Mouse (Mus musculus) heart, adult 18-20 months (tissue): ENCODE measurements around the gene Arhgef3. TPM values are rescaled to one million over a fixed set of nuclear protein-coding genes. Genes with fewer than 3 reads are reported as not detected.

ENCODE experiments used
- DNase-seq, 2 experiments: peaks; one replicate each; pipeline ENCODE4 v3.0.0; 2021 to 2022; ENCODE audit warnings: mixed read lengths in 1 of 2
- total RNA-seq, 2 experiments: library from RNA; stranded (reverse); gene quantifications; 2 replicates each; pipeline ENCODE4 v1.2.3; 2021

The Arhgef3 gene
- total RNA-seq, 2 experiments from 2014 or later: 24.5 to 26.1 TPM

DNA sequence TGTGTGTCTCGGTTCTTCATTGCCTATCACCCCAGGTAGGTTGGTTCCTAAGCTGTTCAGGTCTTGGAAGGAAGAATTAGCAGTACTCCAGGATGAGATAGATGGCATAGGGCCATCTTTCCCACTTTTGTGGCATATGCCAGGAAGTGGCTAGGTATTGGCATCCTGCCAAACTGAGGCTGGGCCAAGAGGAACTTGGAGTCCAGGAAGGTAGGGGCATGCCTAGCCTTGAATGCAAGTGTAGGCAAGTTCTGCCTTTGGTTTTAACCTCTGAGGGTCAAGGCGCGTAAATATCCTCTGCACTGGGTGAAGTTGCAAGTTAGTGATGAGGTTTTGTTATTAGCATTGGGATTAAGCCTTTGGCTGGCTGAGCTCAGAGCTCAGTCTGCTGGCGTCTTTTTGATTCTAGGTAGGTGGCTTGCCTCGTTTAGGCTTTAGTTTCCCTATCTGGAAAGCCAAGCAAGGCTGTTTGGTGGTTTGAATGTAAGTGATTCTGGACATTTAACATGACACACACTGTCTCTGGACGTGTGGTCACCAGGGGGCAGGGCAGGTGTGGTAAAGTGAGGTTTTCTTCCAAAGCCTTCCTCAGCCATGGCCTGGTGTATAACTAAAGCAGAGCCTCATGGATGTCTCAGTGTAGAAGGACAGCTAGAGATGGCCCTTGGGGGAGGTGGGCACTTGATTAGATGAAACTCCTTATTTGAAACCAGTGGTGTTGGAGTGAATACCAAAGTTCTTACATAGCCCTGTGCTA, 5.8 kb upstream of the Arhgef3 start:
- peak; percentile 34 to 66 for DNase-seq

DNA sequence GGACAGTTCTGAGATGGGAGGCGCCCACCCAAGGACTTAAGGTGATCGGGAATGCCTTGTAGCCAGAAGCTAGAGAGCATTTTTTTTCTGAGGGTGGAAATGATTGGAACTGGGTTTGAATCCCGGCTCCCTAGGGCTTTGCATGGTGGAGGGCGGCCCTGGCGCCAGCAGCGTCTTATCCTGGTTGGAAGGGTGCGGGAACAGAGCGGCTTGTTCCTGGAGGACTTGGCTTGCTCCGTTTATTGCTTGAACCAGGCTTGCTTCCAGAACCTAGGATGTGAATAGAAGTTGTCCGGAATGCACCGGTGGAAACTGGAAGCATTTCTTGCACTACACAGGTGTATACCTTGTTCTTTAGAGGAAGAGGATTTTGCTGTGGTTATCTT, 569 bp downstream of the Arhgef3 start:
- peak; percentile 66 to 71 for DNase-seq

DNA sequence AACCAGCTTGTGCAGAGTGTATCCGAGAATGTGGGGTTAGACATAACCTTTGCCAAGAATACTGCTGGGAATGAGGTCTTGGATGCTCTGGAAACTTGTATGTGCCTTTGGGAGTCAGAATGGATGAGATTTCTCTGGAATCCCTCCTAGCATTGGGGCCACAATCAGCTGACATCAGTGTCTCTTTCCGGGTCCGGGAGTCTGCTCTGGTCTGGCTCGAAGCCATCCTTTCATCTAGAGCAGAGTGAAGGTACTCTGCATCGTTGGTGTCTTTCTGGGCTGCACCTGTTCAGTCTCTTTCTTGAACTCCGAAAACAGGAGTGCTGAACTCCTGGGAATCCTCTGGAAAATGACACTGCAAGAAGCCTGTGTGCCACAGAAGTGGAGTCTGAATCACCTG, 1.3 kb downstream of the Arhgef3 start:
- DNase-seq: peak in 1 of 2 experiments; percentile 35

DNA sequence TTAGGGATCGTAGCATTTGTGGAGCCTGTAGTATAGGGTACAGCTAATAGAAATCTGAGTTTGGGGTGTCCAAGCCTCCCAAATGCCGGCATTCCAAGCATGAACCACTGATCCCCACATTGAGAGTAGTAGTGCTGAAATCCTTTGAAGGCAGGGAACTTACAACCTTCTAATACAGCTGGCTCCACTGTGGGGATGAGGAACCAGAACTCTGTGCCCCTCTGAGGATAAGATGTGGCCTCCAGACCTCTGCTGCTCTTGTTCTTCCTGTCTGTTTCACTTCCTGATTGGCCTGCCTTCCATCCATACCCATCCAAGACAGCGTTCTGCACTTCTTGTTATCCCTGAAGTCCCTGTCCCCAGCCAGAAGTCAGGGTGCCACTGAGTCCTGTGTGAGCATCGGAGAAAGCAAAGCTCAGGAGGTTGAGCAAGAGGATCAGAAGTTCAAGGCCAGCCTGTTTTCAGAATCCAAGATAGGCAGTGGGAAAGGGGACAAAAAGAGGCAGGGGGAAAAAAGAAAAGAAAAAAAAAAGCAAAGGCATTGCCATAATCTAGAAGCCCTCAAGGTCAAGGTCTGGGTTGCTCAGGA, 2.0 kb downstream of the Arhgef3 start:
- no peak for DNase-seq

DNA sequence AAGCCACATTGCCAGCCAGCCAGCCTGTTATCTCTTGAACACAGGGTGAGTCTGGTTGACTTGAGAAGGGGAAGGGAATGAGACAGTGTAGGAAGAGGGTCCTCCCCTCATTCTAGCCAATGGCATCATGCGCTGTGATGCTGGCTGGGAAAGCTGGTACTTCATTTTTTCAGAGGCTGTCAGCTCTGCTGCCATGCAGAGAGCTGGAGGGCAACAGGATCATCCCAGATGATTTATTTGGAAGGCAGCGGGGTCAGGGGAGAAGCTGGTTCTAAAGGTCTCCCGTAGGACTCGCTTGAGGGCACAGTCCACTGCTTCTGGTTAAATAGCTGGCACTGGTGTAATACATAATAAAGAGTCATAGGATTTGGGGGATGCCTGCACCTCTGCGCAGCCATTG, 3.8 kb downstream of the Arhgef3 start:
- no peak for DNase-seq

DNA sequence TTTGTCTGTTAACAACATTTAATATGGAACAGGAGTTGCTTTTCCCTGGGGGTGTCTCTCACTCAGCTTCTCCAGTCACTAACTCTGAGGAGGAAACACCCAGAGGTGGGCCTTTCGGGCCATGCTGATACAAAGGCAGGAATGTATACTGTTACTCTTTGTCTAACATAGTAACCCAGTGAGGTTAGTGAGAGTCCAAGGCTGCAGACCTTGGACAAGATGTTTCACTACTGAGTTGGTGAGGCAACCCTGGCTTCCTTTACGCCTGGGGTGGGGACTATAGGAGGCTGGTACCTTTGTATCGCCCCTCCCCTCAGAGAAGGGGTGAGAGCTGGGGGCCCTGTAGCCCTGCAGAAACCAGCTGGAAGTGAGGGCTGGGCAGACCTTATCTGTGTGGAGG, 7.9 kb downstream of the Arhgef3 start:
- DNase-seq: no peak

DNA sequence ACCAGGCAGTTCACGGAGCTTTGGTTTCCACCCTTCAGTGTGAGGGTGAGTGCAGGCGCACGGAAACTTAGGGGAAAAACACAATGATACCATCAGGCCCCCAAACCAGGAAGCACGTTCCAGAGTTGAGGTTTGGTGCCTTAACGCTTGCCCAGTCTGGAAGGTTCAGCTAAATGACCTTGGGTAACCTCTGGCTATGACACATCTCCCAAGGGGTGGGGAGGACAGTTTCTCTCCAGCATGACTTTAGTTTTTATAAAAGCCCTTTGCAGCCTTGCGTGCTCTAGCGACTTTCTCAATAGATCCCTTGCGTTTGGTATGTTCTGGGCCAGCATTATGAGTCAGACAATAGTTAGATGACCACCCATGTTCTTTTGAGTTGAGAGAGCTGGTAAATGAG, 8.8 kb downstream of the Arhgef3 start:
- peak; percentile 75 to 79 for DNase-seq

DNA sequence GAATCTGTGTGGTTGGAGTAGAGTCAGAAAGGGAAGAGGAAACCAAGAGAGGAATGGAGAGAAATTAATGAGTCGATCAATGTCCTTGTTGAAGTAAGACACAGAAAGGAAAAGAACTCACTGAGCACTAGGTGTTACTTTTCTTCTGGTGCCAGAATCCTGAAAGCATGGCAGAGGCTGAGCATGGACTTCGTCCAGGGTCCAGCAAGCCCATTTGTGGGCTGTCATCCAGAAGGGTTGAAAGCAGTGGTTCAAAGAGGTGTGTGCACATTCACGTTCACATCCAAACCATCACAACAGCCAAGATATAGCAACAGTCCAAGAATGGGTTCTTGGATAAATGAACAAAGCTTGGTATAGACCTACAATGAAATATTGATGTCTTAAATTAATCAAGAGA, 15.3 kb downstream of the Arhgef3 start:
- DNase-seq: no peak

DNA sequence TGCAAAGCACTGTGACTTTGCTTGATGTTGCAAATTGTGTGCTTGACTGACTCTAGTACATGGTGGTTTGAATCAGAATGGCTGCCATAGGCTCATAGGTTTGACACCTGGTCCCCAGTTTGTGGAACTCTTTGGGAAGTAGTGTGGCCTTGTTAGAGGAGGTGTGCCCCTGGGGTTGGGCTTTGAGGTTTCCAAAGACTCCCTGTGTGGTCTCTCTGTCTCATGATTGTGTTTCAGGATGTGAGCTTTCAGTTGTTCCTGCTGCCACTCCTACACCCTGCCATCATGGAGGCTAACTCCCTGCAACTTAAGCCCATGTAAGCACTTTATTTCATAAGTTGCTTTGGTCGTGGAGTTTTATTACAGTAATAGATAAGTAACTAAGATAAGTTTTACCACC, 16.0 kb downstream of the Arhgef3 start:
- no peak for DNase-seq

DNA sequence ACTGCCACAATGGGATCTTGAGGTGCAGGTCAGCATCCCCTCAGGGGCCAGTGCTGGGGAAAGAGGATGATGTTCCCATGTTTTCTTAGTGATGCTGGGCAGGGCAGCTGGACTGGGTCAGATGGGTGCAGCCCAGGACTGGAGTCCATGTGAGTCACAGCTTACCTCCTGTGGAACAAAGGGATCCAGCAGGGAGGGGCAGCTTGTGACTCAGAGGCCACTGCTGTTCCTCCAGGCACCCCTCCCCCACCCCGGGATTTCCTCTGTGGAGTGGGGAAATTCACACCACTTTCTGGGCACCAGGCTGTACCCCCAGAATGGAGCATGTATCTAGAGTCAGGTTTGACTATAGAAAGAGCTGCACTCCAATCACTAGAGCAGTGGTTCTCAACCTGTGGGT, 16.8 kb downstream of the Arhgef3 start:
- peak in 1 of 2 experiments; percentile 22 for DNase-seq

DNA sequence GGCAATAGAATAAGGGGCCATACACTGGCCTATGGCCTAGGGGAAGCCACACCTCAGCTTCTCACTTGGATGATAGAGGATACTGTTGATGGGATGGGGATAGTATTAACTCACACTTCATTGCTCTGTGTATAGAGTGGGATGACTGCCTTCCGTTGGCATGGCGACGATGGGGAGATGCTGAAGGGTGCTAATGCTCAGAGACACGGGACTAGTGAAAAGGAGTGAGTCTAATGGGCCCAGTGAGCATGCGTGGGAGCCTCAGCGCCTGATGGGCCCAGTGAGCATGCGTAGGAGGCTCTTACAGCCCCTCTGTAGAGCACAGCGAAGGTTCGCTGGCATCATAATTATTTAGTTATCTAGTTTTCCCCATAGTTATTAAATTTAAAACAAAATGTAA, 24.2 kb downstream of the Arhgef3 start:
- no peak for DNase-seq

DNA sequence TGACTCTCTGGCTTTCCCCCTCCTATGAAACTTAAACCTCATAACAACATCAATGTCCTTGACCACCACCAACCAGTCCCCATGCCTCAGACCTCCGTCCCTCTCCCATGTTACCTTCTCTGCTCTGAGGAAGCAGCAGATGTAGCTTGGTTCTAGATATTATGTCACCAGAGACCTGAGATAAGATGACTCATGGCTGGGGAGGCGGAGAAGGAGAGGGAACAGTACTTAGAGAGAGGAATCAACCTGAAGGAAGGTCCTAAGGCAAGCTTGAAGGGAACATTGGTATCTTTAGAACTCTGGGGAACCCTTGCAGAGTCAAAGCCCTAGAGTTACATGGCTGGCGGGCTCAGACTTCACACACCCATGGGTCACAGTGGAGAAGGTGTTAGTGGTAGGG, 25.3 kb downstream of the Arhgef3 start:
- no peak for DNase-seq

DNA sequence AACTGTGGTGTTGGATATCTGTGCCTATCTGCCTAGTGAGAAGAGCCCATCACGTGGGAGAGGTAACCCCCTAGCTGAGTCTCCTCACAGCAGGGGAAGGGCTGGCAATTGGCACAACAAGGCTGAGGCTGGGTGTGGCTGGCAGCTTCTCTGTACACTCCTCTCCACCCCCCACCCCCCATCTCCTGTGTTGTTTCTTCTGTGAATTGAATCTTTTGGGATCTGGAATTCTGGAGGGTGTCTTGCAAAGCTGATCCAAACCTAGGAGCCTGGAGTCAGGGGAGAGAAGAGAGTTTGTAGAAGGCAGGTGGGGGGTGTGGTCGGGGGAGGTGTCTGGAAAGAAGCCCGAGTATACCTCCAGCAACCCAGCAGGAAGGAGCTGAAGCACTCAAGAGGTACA, 26.8 kb downstream of the Arhgef3 start:
- no peak for DNase-seq

DNA sequence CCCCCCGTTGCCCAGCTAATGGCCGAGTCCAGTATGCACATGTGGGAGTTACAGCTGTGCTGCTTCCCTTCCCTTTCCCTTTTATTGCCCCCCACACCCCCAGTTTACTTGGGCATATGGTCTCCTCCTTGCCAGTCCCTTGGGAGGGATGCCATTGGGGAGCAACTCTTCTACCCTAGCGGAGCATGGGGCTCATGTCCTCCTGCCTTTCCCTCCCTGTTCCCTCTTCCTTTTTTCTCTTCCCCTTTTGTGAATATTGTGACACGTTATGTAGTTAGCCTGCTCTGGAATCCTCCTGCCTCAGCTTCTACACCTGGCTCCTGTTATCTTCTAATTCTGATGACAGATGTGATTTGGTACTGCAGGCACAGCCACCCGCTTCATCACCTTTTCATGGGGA, 28.0 kb downstream of the Arhgef3 start:
- no peak for DNase-seq

DNA sequence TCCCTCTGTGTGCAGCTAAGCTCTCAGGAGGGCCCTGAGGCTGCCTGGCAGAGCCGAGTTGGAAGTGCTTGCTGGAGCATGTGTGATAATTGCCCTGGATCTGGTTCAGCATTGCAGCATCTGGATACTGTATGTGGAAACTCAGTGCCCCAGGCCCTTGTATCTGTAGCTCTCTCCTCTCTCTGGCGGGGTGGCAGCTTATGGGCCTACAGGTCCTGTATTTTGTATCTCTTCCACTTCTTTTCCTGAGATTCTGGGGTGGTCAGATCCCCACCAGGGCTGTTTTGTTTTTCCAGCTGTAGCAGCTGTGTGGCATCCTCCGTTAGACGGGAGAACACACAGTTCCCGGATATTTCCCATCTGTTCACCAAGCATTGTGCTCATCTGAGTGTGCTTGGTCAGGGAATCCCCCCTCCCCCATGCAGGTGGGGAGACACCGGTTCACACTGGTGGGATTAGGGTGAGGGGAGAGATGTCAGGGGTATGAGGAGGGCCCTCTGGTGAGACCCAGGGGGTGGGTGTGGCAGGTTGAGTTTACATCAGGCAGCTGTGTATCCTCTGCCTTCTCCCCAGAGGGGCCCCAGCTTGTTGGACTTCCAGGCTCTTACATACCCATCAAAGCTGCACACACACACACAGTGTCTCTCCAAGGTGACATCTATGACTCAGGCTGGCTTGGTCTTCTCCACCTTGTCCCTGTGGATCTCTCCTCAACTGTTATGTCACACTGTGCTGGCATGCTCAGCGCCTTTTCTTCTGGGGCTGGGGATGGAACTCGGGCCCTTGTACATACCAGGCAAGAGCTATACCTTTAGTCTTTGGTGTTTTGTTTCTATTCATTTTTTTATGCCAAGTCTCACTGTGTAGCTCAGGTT, 30.7 kb downstream of the Arhgef3 start:
- DNase-seq: peak; percentile 57 to 64

DNA sequence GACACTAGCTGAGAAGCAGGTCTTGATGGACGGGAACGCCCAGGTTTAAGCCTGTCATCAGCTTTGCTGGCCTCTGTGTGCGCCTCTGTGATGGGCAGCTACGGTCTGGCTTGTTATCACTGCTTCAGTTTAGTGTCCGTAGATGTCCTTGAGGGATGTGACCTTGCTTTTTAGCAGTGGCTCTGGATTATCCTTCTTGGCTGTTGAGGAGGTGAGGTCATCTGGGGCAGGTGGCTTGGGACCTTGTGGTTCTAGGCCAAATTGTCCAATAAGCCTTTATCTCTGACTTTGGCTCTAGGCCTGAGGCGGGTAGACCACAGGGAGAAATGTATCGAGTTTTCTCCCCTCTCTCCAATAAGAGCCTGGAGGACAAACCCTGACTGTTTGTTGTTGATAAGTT, 33.0 kb downstream of the Arhgef3 start:
- DNase-seq: peak; percentile 35 to 42

DNA sequence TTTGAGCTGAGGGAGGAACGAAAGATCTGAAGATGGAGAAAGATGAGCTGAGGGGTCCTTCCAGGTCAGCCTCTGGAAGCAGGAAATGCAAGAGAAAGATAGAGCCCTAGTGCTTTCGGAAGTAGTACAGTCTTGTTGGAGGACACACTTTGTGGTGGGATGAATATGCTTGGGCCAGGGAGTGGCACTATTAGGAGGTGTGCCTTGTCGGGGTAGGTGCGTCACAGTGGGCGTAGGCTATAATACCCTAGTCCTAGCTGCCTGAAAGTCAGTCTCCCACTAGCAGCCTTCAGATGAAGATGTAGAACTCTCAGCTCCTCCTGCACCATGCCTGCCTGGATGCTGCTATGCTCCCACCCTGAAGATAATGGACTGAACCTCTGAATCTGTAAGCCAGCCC, 34.7 kb downstream of the Arhgef3 start:
- no peak for DNase-seq

DNA sequence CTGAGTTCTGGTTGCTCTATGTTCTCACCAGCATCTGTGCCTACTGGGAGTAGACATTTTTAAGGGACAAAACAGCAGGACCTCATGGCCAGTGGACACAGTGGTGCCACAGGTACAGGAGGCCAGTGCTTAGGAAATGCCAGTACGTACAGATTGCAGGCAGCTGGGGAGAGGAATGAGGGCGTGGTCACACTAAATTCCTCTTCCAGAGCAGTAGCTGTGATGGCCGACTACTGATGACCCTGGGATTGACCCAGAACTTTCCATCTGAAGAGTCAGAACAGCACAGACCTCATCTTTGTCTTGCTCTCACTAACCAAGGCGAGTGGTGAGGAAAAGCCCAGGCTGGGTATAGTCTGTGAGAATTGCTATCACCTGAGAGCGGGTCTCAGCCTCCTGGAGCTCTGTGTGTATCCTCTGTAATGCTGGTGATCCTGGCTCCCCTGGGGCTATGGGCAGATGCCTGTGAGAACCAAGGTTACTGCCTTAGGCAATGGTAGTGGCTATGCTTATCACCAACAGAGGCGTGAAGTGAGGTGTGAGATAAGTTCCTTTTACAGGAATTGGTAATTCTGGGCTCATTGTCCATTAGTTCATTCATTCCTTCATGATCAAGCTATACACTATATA, 35.4 kb downstream of the Arhgef3 start:
- no peak for DNase-seq

DNA sequence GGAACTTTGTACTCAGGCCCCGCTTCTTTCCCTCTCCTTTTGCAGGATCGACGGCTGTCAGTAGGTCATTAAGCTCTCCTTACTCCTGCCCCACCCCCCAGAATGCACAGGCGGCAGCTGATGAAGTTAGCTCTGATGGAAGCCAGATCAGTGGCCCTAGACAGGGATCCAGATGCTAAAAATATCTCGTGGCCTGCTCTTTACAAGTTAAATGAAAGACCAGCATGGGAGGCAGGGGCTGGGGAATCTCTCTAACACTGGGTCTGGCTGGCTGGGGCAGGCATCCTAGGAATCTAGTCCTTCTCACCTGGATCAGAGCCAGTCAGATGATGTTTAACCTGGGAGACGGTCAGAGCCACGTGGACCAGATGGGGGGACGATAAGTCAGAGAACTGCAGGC, 36.7 kb downstream of the Arhgef3 start:
- DNase-seq: peak; percentile 63 to 74

DNA sequence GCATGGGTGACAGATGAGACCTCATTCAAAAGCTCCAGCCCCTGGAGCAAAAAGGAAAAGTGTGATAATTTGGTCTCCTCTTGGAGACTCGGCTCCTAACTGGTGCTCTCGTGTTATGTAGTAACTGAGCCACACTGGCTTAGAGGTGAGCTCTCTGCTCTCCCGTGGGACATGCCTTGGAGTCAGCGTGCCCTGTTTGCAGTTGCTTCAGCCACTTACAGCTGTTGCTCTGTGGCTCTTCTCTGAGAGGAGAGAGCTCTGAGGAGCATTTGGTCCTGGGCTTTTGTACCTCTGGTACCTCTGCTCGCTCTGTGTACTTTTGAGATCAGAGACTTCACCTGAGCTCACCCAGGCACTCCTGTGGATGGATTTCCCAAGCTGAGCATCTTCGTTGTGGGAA, 40.4 kb downstream of the Arhgef3 start:
- DNase-seq: no peak

DNA sequence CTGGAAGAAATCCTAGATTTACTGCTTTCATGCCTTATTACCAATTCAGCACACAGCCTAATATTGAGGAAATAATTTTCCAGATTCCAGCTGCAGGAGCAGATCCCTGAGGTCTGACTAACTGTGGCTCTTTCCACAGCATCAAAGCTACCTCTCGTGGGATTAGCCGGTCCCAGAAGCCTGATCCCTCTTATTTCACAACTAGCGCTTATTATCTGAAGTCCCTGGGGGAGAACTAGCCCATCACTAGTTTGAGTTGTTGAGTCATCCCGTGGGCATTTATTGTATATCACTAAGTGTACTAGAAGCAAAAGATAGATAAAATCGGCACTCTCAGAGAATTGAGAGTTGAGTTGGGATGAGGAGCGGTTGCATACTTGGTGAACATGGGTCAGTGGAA, 41.3 kb downstream of the Arhgef3 start:
- DNase-seq: no peak

DNA sequence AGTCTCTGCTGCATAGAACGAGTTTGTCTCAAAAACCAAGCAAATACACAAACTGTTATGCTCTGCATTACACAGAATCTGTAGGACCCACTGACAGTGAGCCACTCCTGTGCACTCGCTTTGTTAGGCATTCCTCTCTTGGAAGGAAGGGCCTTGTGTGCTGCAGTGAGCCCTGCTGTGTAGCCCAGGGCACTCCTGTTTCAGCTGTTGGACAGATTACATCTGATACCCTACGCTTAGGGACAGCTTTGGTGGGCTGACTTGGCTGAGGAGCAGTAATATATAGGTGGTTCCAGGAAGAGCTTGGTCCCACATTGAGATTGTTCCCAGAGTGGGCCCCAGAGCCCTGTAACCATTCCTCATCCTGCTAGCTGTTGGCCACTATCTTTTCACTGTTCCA, 43.4 kb downstream of the Arhgef3 start:
- no peak for DNase-seq

DNA sequence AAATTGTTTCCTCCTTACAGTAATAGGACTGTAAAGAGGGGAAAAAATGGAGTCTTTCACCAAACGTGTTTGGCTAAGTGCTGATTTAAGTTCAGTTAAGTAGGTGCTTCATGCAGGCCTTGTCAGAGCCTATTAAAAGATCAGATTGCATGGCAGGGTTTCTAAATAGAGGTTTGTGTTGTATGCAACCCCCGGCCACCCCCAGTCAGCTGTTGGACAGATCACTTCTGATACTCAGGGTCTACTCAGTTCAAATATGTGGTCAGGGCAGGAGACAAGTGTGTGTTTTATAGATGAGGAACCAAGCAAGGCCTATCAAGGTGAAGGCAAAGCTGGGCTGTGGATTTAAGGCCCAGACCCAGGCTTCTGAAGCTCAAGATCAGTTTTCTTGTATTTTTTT, 44.1 kb downstream of the Arhgef3 start:
- DNase-seq: no peak
